Mouse (Mus musculus) neural tube, embryonic 11.5 days (tissue): ENCODE results near the gene Gtpbp6. TPM values are rescaled to one million over a fixed set of nuclear protein-coding genes. Genes with fewer than 3 reads are reported as not detected.

Experiments used
- ATAC-seq: fragments of 200-750 bp; cut with Nextera tagmentation; 2 replicates; pipeline ENCODE4 v1.8.0; 2017; ENCODE audit warnings: moderate number of reproducible peaks, mild to moderate bottlenecking, moderate TSS enrichment, moderate library complexity; ENCODE audit not compliant: insufficient read depth, low FRiP score, low TSS enrichment
- DNase-seq: peaks from one replicate; pipeline ENCODE4 v3.0.0-alpha.2; 2015; ENCODE audit warnings: low spot score
- H3K27ac ChIP-seq: fragments of 300-500 bp; sonication (generic); 2 replicates; pipeline ENCODE4 v1.5.1; 2014; ENCODE audit warnings: low read depth, mild to moderate bottlenecking, low read length
- H3K27me3 ChIP-seq: fragments of 300-500 bp; sonication (generic); 2 replicates; pipeline ENCODE4 v1.6.1; 2014; ENCODE audit warnings: mild to moderate bottlenecking, low read length, mixed read lengths; ENCODE audit not compliant: control insufficient read depth, insufficient read depth
- H3K36me3 ChIP-seq: fragments of 300-500 bp; sonication (generic); 2 replicates; pipeline ENCODE4 v1.6.1; 2014; ENCODE audit warnings: mild to moderate bottlenecking, low read length, moderate library complexity, mixed read lengths; ENCODE audit not compliant: control insufficient read depth, insufficient read depth
- H3K4me1 ChIP-seq: fragments of 300-500 bp; sonication (generic); 2 replicates; pipeline ENCODE4 v1.6.1; 2014; ENCODE audit warnings: low read length, mixed read lengths; ENCODE audit not compliant: control insufficient read depth, insufficient read depth
- H3K4me2 ChIP-seq: fragments of 300-500 bp; sonication (generic); 2 replicates; pipeline ENCODE4 v1.6.1; 2014; ENCODE audit warnings: low read depth, mild to moderate bottlenecking, moderate library complexity
- H3K4me3 ChIP-seq: fragments of 300-500 bp; sonication (generic); 2 replicates; pipeline ENCODE4 v1.5.1; 2014; ENCODE audit warnings: low read depth, low read length
- H3K9ac ChIP-seq: fragments of 300-500 bp; sonication (generic); 2 replicates; pipeline ENCODE4 v1.6.1; 2014; ENCODE audit warnings: mild to moderate bottlenecking, low read length
- H3K9me3 ChIP-seq: fragments of 300-500 bp; sonication (generic); 2 replicates; pipeline ENCODE4 v1.6.1; 2016; ENCODE audit warnings: low read length; ENCODE audit not compliant: control insufficient read depth
- WGBS: fragments of 180-500 bp; shearing (Covaris S2); extraction: QIAGEN DNeasy Blood & Tissue Kit; methylation state at CpG from one replicate; pipeline ENCODE4 v1.1.7; 2014; 5-methylcytosine and 5-hydroxymethylcytosine counted together
- polyA plus RNA-seq: library from polyadenylated mRNA; unstranded; fragments of >200 nt; fragmentation: Nextera tagmentation; extraction: Ambion mirVana; gene quantifications from 2 replicates; pipeline ENCODE4 v1.2.1, GENCODE M21; 2014

Gene Gtpbp6
- polyA plus RNA-seq, 1 experiment from 2014 or later, result 32.7 TPM

DNA sequence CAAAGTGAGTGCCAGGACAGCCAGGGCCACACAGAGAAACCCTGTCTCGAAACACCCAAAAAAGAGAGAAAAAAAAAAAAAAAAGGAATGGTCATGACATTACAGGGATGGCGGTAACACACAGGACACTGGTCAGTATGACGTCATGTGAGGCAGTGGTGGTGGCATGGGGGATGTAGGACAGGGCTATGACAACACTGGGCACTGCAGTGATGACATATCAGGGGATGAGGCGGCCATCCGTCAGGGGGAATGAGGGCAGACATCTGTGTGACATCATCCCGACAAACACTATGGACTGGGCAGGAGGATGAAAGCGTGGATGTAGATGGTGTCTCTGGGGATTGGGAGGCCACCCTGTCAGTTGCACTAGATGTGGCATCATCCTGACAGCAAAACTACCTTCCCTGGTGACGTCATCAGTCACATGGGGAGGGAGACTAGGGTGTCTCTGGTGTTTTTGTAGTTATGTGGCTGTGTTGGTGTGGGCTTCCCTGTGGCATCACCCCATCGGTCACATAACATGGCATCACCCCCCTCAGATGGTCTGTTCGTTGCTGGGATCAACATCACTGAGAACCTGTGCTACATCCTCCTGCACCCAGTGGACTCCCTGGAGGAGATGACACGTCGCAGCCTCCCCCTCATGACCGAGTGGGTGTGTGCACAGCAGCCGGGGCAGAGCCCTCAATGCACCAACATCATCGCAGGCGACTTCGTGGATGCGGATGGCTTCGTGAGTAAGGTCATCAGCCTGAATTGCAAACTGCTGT, 5.0 kb downstream of the Gtpbp6 start:
- ATAC-seq (no peak), DNase-seq (no peak)
- Histone ChIP-seq H3K9ac (no peak overlapping the region), H3K27ac (no peak overlapping the region), H3K4me2 (no peak overlapping the region), H3K36me3 (peaks cover 22% of the 10 kb centered on the region), H3K4me3 (no peak overlapping the region), H3K9me3 (no peaks in the 10 kb centered on the region), H3K27me3 (no peaks in the 10 kb centered on the region), H3K4me1 (peaks cover 12% of the 10 kb centered on the region; the same call in 1 of the 2 replicates)
- 95% methylated on average over 19 of the region's 19 CpGs for WGBS

DNA sequence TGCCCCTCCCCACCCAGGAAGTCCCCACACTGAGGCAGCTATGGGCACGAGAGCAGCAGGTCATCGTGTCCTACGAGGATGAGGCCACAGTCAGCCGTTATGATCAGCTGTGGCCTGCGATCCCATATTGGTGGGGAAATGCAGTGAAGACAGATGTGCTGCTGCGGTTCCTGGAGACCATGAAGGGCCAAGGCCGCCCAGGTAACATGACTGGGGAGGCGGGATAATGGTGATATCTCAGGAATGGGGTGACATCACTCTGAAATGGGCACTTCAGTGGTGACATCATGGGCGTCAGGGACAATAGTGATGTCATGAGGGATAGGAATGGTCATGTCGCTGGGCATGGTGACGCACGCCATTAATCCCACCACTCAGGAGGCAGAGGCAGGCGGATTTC, 5.6 kb downstream of the Gtpbp6 start:
- no peak for DNase-seq

DNA sequence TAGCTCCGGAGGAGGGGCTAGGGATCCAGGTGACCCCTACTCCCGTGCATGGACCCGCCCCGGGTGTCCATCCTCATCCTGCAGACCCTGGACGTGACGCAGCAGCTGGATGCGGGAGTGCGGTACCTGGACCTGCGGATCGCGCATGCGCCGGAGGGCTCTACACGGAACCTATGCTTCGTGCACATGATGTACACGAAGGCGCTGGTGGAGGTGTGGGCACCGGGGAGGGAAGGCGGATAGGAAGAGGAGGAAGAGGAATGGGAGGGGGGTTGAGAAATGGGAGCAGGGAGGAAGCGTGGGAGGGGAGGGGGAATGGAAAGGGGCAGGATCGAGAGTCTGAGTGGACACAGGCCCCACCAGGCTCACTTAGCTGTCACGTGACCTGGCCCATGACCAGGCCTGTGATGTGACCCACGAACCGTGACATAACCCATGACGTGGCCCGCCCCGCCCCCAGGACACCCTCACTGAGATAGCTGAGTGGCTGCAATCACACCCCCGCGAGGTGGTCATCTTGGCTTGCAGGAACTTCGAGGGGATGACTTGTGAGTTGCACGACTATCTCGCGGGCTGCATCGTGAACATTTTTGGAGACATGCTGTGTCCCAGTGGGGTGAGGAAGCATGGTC, 6.2 kb downstream of the Gtpbp6 start:
- Histone ChIP-seq H3K9ac (no peak overlapping the region; the same call in 1 of the 2 replicates), H3K27me3 (no peaks in the 10 kb centered on the region), H3K4me1 (peaks cover 12% of the 10 kb centered on the region; the same call in 1 of the 2 replicates), H3K4me3 (peak overlapping the region; percentile 15), H3K4me2 (peak overlapping the region; percentile 44), H3K9me3 (no peaks in the 10 kb centered on the region), H3K36me3 (peaks cover 22% of the 10 kb centered on the region), H3K27ac (no peak overlapping the region)
- DNase-seq, result peak; percentile 43
- 21% methylated on average over 33 of the region's 34 CpGs for WGBS
- peak; percentile 43 for ATAC-seq

More for the DNA sequence above, 5.6 kb downstream of the Gtpbp6 start:
- WGBS, result 92% methylated on average over 13 of the region's 13 CpGs
- no peaks in the 10 kb centered on the region for H3K9me3 ChIP-seq
- no peaks in the 10 kb centered on the region for H3K27me3 ChIP-seq
- no peak overlapping the region for H3K27ac ChIP-seq
- H3K36me3 ChIP-seq, result peaks cover 22% of the 10 kb centered on the region
- no peak overlapping the region for H3K9ac ChIP-seq
- H3K4me2 ChIP-seq, result no peak overlapping the region
- no peak for ATAC-seq
- peaks cover 12% of the 10 kb centered on the region; the same call in 1 of the 2 replicates for H3K4me1 ChIP-seq
- no peak overlapping the region for H3K4me3 ChIP-seq

GRCm38 (mm10) chr5:110100921-110101631, 6.9 kb downstream of the Gtpbp6 start:
- Histone ChIP-seq H3K36me3 (peaks cover 22% of the 10 kb centered on the region), H3K27me3 (no peaks in the 10 kb centered on the region), H3K9me3 (no peaks in the 10 kb centered on the region), H3K4me2 (peak overlapping the region; percentile 44), H3K27ac (no peak overlapping the region), H3K4me1 (peaks cover 12% of the 10 kb centered on the region; the same call in 1 of the 2 replicates), H3K9ac (no peak overlapping the region), H3K4me3 (peak overlapping the region; percentile 15)
- DNase-seq (no peak), ATAC-seq (peak; percentile 20)
- 3% methylated on average over 30 of the region's 37 CpGs for WGBS

DNA sequence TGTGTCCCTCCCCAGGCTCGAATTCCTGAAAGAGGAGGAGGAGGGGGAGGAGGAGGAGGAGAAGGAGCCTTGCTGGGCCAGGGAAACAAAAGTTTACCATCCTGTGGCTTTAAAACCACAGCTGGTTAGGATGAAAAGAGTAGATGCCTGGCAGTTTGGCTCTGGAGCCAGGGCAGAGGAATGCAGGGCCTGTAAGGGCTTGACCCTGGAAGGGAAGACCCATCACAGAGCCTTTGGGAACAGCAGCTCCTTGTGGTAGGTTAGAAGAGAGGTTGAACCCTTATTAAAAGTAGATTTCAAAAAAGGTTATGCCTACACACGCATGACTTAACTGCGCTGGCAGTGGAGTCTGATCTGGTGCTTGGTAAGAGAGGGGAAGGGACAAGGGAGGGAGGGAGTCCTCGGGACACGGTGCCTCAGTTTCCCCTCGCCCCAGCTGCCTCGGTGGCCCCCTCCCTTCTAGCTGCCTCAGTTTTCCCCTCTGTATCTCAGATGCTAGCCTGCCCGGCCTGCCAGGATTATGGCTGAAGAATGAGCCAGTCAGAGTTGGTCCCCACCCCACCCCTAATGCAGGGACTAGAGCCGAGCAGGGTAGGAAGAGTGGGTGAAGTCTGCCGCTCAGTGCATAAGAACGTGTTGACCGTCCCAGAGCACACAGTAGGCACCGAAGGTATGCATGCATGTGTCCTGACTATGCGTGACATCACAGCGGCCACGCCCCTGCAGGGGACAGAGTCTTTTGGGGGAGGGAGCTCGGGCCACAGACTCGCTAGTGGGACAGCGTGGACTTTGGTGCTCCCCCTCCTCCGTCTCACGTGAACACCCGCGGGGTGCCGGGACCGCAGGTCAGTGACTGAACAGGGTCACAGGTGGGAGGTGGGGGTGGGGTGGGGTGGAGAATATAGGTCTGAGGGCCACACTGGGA, 8.1 kb downstream of the Gtpbp6 start, which contains the start of gene Plcxd1:
Gene Plcxd1, plus strand, starts transcription at position 314 of the 925 bp plus-strand sequence.
- peaks cover 14% of the 10 kb centered on the region for H3K36me3 ChIP-seq
- DNase-seq, result no peak
- no peaks in the 10 kb centered on the region for H3K27me3 ChIP-seq
- 4% methylated on average over 22 of the region's 25 CpGs for WGBS
- H3K4me2 ChIP-seq, result peak within 1 kb of the TSS; percentile 44
- no peak within 1 kb of the TSS for H3K9ac ChIP-seq
- H3K4me1 ChIP-seq, result peaks cover 12% of the 10 kb centered on the region; the same call in 1 of the 2 replicates
- no peak for ATAC-seq
- no peak within 1 kb of the TSS for H3K27ac ChIP-seq
- no peak within 1 kb of the TSS for H3K4me3 ChIP-seq
- H3K9me3 ChIP-seq, result no peaks in the 10 kb centered on the region

- ATAC-seq, result no peak
- WGBS, result 20% methylated on average over 1 of the region's 1 CpGs
These were observed 9.0 kb downstream of the Gtpbp6 start for GRCm38 (mm10) chr5:110098991-110099477.

DNA sequence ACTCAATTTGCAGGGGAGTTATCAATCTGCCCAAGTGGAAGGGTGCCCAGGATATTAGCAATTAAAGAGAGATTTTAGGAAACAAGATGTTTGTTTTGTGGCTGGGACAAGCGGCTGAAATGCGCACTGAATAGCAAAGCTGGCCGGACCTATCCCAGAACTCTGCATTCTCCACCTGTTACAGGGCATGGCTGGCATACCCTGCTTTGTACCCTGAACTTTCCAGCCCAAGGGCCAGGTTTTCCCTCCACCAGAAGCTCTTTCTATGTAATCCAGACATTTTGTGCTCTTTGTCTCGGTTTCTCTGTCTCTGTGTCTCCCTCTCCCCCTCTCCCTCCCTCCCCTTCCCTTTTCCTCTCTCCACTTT, 13.2 kb downstream of the Gtpbp6 start:
- Histone ChIP-seq H3K27me3 (no peaks in the 10 kb centered on the region), H3K27ac (no peak overlapping the region), H3K9ac (peak overlapping the region; percentile 19; the same call in 1 of the 2 replicates), H3K9me3 (no peaks in the 10 kb centered on the region), H3K4me3 (peak overlapping the region; percentile 49), H3K4me2 (peak overlapping the region; percentile 50), H3K36me3 (no peaks in the 10 kb centered on the region), H3K4me1 (no peaks in the 10 kb centered on the region)
- DNase-seq (no peak), ATAC-seq (peak; percentile 16; the same call in 1 of the 2 replicates)
- WGBS, result 8% methylated on average over 4 of the region's 4 CpGs

More at GRCm38 (mm10) chr5:110098991-110099477, 9.0 kb downstream of the Gtpbp6 start:
- Histone ChIP-seq H3K27ac (no peak overlapping the region), H3K36me3 (peaks cover 6% of the 10 kb centered on the region), H3K4me1 (peaks cover 12% of the 10 kb centered on the region; the same call in 1 of the 2 replicates), H3K27me3 (no peaks in the 10 kb centered on the region), H3K4me2 (no peak overlapping the region), H3K4me3 (no peak overlapping the region), H3K9me3 (no peaks in the 10 kb centered on the region), H3K9ac (no peak overlapping the region)
- DNase-seq, result no peak
